Mouse (Mus musculus) mouse embryonic stem cell (cell line): ENCODE measurements around the gene Mknk2.
"Not testable (repeated sequence)": the region's sequence is repeated elsewhere in the genome, so short reads cannot be mapped to it uniquely, and the experiment has no call there.

ENCODE experiments used
- in situ Hi-C, 2 experiments: fragments of 300-500 bp; cut with MboI; formaldehyde crosslinking; loops; 1 replicate in 1 of 2; 3 replicates in 1 of 2; pipeline ENCODE4 v1.14.3; 2019 to 2020; ENCODE audit warnings: low sequenced_read_pairs in 2 of 2, low pct_unique_long_range_greater_than_20kb in 1 of 2, mixed read lengths in 1 of 2; ENCODE audit not compliant: unreplicated experiment in 1 of 2

Mknk2 gene

GRCm38 (mm10) chr10:80658841-80659202 lies 19.1 kb downstream of the Mknk2 start:
- in situ Hi-C loops = no loop called here

GRCm38 (mm10) chr10:80658194-80658840 lies 19.6 kb downstream of the Mknk2 start:
- in situ Hi-C loops = no loop called here

DNA sequence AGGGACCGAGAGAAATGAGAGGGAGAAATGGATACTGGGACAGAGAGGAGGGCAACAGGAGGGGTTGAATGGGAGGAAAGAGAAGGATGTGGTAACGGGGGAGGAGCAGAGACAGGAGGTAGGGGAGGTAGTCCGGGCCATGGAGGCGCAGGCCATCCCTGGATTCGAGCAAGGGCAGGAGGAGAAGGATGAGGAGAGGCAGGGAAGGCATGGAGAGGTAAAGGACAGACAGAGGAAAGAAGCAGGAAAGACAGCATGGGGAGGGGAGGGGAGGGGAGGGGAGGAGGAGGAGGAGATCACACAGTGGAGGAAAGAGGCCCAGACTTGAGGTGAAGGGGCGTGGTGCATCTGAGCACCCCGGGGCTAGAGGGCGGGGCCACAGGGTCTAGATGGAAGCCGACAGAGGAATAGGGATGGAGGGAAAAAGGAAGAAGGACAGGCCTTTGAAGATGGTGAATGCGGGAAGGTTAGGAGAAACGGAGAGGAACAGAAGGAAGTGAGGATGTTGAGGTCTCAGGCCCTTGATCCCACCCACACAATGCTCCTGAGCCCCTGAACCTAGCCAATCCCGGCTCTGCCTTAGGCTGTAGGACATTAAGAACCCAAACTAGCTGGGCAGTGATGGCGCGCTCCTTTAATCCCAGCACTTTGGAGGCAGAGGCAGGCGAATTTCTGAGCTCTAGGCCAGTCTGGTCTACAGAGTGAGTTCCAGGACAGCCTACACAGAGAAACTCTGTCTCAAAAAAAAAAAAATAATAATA lies 20.9 kb downstream of the Mknk2 start, which contains the start of gene Btbd2:
Gene Btbd2, minus strand, starts transcription at position 209 of the 761 bp plus-strand sequence.
- in situ Hi-C loops = no loop called here

GRCm38 (mm10) chr10:80656130-80656862 lies 21.6 kb downstream of the Mknk2 start:
- in situ Hi-C loops = no loop called here

GRCm38 (mm10) chr10:80655406-80656129 lies 22.3 kb downstream of the Mknk2 start:
- in situ Hi-C loops = no loop called here

GRCm38 (mm10) chr10:80654866-80655265 lies 23.0 kb downstream of the Mknk2 start:
- in situ Hi-C loops = no loop called here

DNA sequence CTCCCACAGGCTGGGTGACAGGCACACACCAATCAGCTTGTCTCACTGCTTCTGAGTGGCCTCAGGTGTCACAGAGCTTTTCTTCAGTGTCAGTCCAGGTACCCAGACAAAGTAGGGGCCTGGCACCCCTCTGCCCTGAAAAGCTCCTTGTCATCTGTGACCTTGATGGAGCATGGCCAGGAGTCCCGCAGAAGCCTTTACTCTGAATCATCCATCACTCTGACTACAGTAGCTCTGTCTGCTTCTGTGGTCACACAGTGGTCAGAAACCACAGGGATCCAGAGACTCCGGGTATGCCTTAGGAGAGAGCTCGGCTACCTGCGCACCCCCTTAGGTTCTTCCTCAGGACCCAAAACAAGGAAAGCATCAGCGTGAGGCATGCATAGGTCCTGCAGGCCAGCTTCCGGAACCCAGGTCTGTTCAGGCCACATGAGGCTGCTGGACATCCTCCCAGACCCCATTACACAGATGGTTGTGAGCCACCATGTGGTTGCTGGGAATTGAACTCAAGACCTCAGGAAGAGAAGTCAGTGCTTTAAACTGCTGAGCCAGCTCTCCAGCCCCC lies 24.7 kb downstream of the Mknk2 start:
- in situ Hi-C loops = no loop called here

- in situ Hi-C loops = no loop called here
These were observed 27.5 kb downstream of the Mknk2 start for GRCm38 (mm10) chr10:80650392-80650791.

GRCm38 (mm10) chr10:80649910-80650309 lies 28.0 kb downstream of the Mknk2 start:
- in situ Hi-C loops = not testable (repeated sequence)

DNA sequence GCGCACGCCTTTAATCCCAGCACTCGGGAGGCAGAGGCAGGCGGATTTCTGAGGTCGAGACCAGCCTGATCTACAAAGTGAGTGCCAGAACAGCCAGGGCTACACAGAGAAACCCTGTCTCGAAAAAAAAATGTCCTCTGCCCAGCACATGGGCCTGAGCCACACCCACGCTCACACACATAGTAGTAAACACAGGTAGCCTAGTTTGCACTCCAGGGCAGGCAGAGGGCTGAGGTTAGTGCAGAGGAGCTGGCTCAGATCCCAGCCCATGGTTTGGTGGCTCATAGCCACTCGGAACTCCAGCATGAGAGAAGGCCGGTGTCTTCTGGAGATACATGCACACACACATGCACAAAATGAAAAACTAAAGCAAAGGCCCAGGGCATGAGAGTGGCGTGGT lies 31.0 kb downstream of the Mknk2 start:
- in situ Hi-C loops = no loop called here

DNA sequence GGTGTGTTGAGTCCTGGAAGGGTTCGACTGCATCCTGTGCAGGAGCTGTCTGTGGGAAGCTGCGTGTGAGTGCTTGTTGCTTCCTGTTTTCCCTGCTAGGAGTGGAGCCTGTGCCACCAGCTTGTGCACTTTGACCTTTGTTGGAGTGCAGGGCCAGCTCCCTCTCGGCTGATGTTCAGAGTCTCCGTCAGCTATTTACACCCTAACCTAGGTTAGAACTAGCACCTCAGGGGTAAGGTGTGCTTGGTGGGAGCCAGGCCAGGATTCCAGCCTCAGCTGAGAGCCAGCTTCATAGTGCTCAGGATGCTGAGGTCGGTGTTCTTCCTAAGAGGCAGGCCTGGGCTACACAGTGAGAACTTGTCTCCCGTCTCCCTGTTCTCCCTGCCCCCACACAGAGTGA lies 42.6 kb downstream of the Mknk2 start:
- in situ Hi-C loops = no loop called here

DNA sequence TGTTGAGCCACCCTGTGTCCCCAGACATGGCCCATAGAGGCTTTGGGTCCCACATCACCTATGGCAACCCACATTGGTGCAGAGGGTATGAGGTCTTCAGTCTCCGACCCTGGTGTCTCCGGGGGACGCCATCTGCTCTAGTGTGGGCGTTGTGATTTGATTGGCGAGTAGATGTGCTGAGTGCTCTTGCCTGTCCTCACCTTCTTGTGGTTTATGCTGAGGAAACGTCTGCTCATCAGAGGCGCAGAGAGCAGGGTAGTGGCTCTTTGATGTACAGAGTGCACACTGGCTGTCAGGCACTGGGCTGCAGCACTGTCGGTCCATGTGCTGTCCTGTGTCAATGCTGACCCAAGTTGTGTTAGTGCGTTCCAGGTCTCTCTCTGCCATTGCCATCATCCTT lies 49.0 kb downstream of the Mknk2 start:
- in situ Hi-C loops = no loop called here

GRCm38 (mm10) chr10:80627685-80628084 lies 50.2 kb downstream of the Mknk2 start:
- in situ Hi-C loops = no loop called here

DNA sequence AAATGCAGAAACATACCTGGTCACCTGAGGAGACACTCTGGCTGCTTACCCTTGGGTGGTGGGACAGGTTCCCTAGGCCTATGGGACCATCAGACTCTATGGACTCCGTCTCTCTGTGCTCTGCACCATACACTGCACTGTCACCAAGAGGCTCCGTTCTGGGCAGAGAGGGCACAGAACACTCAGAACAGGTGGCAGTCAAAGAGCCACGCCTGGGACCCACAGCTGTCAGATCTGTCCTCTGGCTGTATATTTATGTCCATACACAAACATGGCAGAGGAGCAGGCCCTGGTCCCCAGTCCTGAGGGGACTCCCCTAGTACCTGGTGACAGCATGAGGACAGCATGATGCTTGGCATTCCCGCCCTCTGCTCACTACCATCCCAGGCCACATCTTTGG lies 52.1 kb downstream of the Mknk2 start:
- in situ Hi-C loops = no loop called here

DNA sequence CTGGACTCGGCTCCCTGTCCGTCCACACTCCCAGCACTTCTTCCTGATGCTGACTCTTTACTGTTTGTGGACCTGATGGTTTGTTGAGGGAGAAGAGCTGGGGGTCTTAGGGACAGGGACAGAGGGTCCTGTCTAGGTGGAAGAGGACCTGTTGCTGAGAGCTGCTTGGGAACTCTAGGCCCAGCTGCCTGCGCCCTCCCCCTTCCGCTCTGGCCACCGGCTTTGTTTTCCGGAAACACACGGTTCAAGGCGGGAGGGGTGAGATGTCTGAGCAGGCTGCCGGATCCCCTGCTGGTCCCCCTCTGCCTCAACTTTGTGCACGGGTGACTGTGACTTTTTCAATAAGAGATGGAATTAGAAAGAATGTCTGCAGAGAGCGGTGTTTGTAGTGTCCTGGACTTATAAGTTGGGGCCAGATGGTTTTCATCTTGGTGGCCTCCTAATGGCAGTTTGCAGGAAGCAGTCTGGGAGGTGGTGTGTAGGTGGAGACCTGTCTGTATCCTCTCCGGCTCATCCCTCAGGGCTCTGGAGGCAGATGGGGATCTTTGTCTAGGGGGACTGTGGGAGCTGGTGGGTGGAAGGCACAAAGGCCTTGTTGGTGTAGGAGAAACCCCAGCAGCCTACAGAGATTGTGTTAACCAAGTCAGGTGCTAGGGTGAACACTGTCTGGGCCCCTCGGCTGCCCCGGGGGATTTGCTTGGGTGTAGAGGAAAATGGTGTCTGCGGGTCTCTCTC lies 54.3 kb downstream of the Mknk2 start:
- in situ Hi-C loops = no loop called here

DNA sequence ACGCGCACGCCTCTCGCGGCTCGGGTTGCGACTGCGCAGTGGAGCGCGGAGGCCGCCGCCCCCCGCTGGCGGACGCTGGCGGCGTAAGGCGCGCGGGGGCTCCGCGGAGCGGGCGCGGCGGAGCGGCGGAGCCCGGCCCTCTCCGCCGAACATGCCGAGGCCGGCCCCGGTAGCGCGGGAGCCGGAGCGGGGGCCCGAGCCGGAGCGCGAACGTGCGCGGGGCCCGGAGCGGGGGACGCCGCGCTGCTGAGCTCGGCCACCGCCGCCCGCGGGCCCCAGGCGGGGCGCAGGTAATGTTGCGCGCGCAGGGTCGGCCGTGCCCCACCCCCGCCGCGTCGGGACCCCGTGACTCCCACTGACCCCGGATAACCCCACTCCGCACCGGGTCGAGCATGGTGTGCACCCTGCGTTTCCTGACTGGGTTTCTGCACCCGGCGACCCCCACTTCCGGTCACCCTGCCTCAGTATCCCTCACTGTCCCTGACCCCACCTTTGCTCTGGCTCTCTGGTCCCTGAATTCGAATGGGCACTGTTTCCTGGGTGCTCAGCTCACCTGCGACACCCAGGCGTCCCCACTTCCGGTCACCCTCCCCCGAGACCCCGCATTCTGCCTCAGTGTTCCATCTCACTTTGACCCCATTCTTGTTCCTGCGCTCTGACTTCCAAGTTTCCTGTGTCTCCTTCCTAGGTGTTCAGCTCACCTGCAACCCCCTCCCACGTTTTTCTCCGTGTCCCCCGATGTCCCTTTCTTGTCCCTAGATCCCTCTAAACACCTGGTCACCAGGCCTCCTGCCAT lies 55.1 kb downstream of the Mknk2 start, which contains the start of gene Csnk1g2:
Gene Csnk1g2, plus strand, starts transcription at position 178 of the 796 bp plus-strand sequence.
- in situ Hi-C loops = no loop called here

GRCm38 (mm10) chr10:80621940-80622660 lies 55.8 kb downstream of the Mknk2 start:
- in situ Hi-C loops = no loop called here
